Mouse (Mus musculus): ENCODE measurements around the gene Katnal1. TPM values are rescaled to one million over a fixed set of nuclear protein-coding genes. Genes with fewer than 3 reads are reported as not detected.

Gene Katnal1
- polyA plus RNA-seq, 1 experiment from 2014 or later, result 10.2 TPM

GRCm38 (mm10) chr5:148847032-148847431 lies 82.1 kb downstream of the Katnal1 start:
- Histone ChIP-seq H3K27ac (no peak overlapping the region), H3K36me3 (no peaks in the 10 kb centered on the region), H3K9ac (no peak overlapping the region), H3K9me3 (replicated peaks) (no peaks in the 10 kb centered on the region), H3K27me3 (no peaks in the 10 kb centered on the region), H3K4me1 (replicated peaks) (no peaks in the 10 kb centered on the region), H3K4me2 (no peak overlapping the region), H3K4me3 (no peak overlapping the region)
- no peak for ATAC-seq (replicated peaks; ENCODE audit: insufficient number of reproducible peaks, insufficient read depth, low FRiP score, low read depth)
- 94% methylated on average over 5 of the region's 5 CpGs for WGBS

GRCm38 (mm10) chr5:148837069-148837468 lies 92.1 kb downstream of the Katnal1 start:
- Histone ChIP-seq H3K4me2 (no peak overlapping the region), H3K4me1 (replicated peaks) (peaks cover under 1% of the 10 kb centered on the region; the same call in 1 of the 2 replicates), H3K27ac (no peak overlapping the region), H3K27me3 (peaks cover 3% of the 10 kb centered on the region; the same call in 1 of the 2 replicates), H3K4me3 (no peak overlapping the region), H3K9ac (no peak overlapping the region), H3K36me3 (no peaks in the 10 kb centered on the region), H3K9me3 (replicated peaks) (no peaks in the 10 kb centered on the region)
- WGBS, result 24% methylated on average over 8 of the region's 8 CpGs
- ATAC-seq (replicated peaks; ENCODE audit: insufficient number of reproducible peaks, insufficient read depth, low FRiP score, low read depth), result no peak

GRCm38 (mm10) chr5:148831596-148832257 lies 97.4 kb downstream of the Katnal1 start:
- H3K27ac ChIP-seq, result no peak overlapping the region
- no peak for ATAC-seq (replicated peaks; ENCODE audit: insufficient number of reproducible peaks, insufficient read depth, low FRiP score, low read depth)
- H3K36me3 ChIP-seq, result no peaks in the 10 kb centered on the region
- H3K4me1 ChIP-seq (replicated peaks), result peaks cover 9% of the 10 kb centered on the region
- peak overlapping the region; percentile 64 for H3K4me2 ChIP-seq
- H3K4me3 ChIP-seq, result peak overlapping the region; percentile 44
- peaks cover 5% of the 10 kb centered on the region; the same call in 1 of the 2 replicates for H3K27me3 ChIP-seq
- WGBS, result 9% methylated on average over 23 of the region's 23 CpGs
- H3K9ac ChIP-seq, result peak overlapping the region; percentile 17; the same call in 1 of the 2 replicates
- no peaks in the 10 kb centered on the region for H3K9me3 ChIP-seq (replicated peaks)

GRCm38 (mm10) chr5:148831141-148831547 lies 98.0 kb downstream of the Katnal1 start:
- peak overlapping the region; percentile 44 for H3K4me3 ChIP-seq
- ATAC-seq (replicated peaks; ENCODE audit: insufficient number of reproducible peaks, insufficient read depth, low FRiP score, low read depth), result no peak
- H3K9me3 ChIP-seq (replicated peaks), result no peaks in the 10 kb centered on the region
- peaks cover 5% of the 10 kb centered on the region; the same call in 1 of the 2 replicates for H3K27me3 ChIP-seq
- no peak overlapping the region for H3K27ac ChIP-seq
- H3K4me1 ChIP-seq (replicated peaks), result peaks cover 9% of the 10 kb centered on the region
- WGBS, result 15% methylated on average over 9 of the region's 9 CpGs
- no peaks in the 10 kb centered on the region for H3K36me3 ChIP-seq
- H3K9ac ChIP-seq, result peak overlapping the region; percentile 17; the same call in 1 of the 2 replicates
- peak overlapping the region; percentile 64 for H3K4me2 ChIP-seq

- no peak for ATAC-seq (replicated peaks; ENCODE audit: insufficient number of reproducible peaks, insufficient read depth, low FRiP score, low read depth)
- no peaks in the 10 kb centered on the region for H3K9me3 ChIP-seq (replicated peaks)
- no peak overlapping the region for H3K27ac ChIP-seq
- no peaks in the 10 kb centered on the region for H3K27me3 ChIP-seq
- no peak overlapping the region for H3K4me3 ChIP-seq
- WGBS, result 72% methylated on average over 7 of the region's 7 CpGs
- no peak overlapping the region for H3K4me2 ChIP-seq
- H3K36me3 ChIP-seq, result no peaks in the 10 kb centered on the region
- peaks cover under 1% of the 10 kb centered on the region; the same call in 1 of the 2 replicates for H3K4me1 ChIP-seq (replicated peaks)
- H3K9ac ChIP-seq, result no peak overlapping the region
These were observed 103.4 kb downstream of the Katnal1 start for GRCm38 (mm10) chr5:148825732-148826131.

- no peak for ATAC-seq (replicated peaks; ENCODE audit: insufficient number of reproducible peaks, insufficient read depth, low FRiP score, low read depth)
- no peak overlapping the region for H3K9ac ChIP-seq
- no peaks in the 10 kb centered on the region for H3K9me3 ChIP-seq (replicated peaks)
- H3K4me1 ChIP-seq (replicated peaks), result peaks cover 19% of the 10 kb centered on the region
- H3K27me3 ChIP-seq, result no peaks in the 10 kb centered on the region
- H3K36me3 ChIP-seq, result no peaks in the 10 kb centered on the region
- no peak overlapping the region for H3K4me3 ChIP-seq
- no peak overlapping the region for H3K27ac ChIP-seq
- no peak overlapping the region for H3K4me2 ChIP-seq
- WGBS, result 78% methylated on average over 13 of the region's 13 CpGs
These were observed 106.3 kb downstream of the Katnal1 start for GRCm38 (mm10) chr5:148822772-148823171.

Other genes with a start within 250 kb of the Katnal1 start
- 2.1 and 2.6 TPM in 2 replicates for gene Gm42791, start 65.8 kb upstream of the Katnal1 start, polyA plus RNA-seq (2015; fragmentation: Nextera tagmentation; extraction: Ambion mirVana)